Mouse (Mus musculus) heart, postnatal 36 days (tissue): ENCODE results near the gene Peg3. TPM values are rescaled to one million over a fixed set of nuclear protein-coding genes. Genes with fewer than 3 reads are reported as not detected.
A peak's percentile ranks its signal among the peaks of the same experiment; 100 is the strongest.

Experiments used
- DNase-seq, 2 experiments: peaks; one replicate each; pipeline ENCODE4 v3.0.0; 2021 to 2022
- intact Hi-C: fragments of 180-260 bp; cut with DNase I; formaldehyde crosslinking; loops from one replicate; pipeline ENCODE4 v1.15.1; 2025
- total RNA-seq, 2 experiments: library from RNA; stranded (reverse); gene quantifications; 2 replicates each; pipeline ENCODE4 v1.2.3; 2021

Gene Peg3
- total RNA-seq, 2 experiments from 2014 or later: 7.6 to 11.3 TPM

GRCm38 (mm10) chr7:6727351-6728121, 2.7 kb downstream of the Peg3 start:
- intact Hi-C loops: loop anchor here (5.0 kb wide), 3 partner anchors 65 to 365 kb away; partner anchors contain the start of gene Zfp78
- peak; percentile 69 to 71 for DNase-seq

- no peak for DNase-seq
- intact Hi-C loops: no loop called here
These were observed 20.8 kb downstream of the Peg3 start for GRCm38 (mm10) chr7:6709396-6709795.

GRCm38 (mm10) chr7:6708451-6709180, 21.6 kb downstream of the Peg3 start:
- intact Hi-C loops: no loop called here

GRCm38 (mm10) chr7:6707416-6708015, 22.7 kb downstream of the Peg3 start:
- no peak for DNase-seq
- intact Hi-C loops: no loop called here

More at GRCm38 (mm10) chr7:6708451-6709180, 21.6 kb downstream of the Peg3 start:
- no peak for DNase-seq

- intact Hi-C loops: no loop called here
These were observed 31.0 kb downstream of the Peg3 start for GRCm38 (mm10) chr7:6699230-6699629.

GRCm38 (mm10) chr7:6696241-6697045, 33.8 kb downstream of the Peg3 start, which contains the start of gene Zim1:
Gene Zim1, minus strand, starts transcription at chr7:6696450.
- DNase-seq: peak; percentile 68 to 73
- intact Hi-C loops: no loop called here

More at GRCm38 (mm10) chr7:6699230-6699629, 31.0 kb downstream of the Peg3 start:
- DNase-seq: no peak

DNA sequence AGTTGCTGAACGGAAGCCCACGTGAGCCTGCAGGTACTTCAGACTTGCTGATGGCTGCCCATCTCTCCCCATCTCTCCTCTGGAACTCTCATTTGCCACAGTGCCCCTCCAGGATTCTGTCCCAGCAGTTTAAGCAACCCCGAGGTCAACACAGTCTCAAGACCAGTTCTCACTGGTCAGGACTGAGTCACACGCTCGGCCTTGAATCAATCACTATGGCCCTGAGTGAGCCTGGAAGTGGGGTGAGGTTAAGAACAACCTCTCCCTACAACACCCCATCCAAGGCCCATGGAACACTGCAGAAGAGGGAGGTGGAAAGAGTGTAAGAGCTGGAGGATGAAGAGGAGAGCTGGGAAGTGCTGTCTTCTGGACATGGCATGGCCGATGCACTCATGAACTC, 44.7 kb downstream of the Peg3 start:
- no peak for DNase-seq
- intact Hi-C loops: no loop called here

DNA sequence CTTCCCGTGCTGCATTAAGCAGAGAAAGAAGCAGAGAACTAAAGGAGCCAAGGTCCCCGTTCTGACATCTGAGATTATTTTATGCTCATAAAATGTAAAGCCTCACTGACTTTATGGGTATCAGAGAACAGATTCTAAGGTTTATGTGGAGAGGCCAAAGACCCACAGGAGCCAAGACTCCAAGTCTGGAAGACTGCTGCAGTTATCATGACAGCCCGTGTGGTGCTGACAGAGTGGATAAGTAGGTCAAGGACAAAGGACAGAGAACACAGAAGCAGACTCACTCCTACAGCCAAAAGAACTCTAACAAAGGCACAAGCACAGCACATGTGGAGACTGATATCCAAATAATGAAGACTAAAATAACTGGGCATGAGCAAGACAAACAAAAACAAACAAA, 63.5 kb downstream of the Peg3 start:
- DNase-seq: no peak
- intact Hi-C loops: no loop called here

DNA sequence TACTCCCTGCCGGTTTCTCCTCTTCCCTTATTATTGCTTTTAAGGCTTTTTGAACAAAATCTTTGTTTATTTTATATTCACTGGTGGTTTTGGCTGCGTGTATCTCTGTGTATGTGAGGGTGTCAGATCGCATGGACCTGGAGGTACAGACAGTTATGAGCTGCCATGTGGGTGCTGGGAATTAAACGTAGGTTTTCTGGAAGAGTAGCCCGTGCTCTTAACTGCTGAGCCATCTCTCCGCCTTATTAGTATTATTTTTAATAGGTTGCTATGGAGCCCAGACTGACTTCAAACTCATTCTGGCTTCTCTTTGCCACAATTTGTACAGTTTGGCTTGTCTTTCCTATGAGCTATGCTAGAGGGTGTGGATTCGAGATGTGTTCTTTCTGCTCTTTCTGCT, 66.8 kb downstream of the Peg3 start:
- DNase-seq: no peak
- intact Hi-C loops: loop anchor here (5.0 kb wide), 1 partner anchor 64 kb away; no protein-coding TSS in a partner anchor

- intact Hi-C loops: loop anchor here (1.0 to 5.0 kb wide), 4 partner anchors 68 to 623 kb away; no protein-coding TSS in a partner anchor
- DNase-seq: peak in 1 of 2 experiments; percentile 6
These were observed 70.6 kb downstream of the Peg3 start for GRCm38 (mm10) chr7:6659605-6660004.

DNA sequence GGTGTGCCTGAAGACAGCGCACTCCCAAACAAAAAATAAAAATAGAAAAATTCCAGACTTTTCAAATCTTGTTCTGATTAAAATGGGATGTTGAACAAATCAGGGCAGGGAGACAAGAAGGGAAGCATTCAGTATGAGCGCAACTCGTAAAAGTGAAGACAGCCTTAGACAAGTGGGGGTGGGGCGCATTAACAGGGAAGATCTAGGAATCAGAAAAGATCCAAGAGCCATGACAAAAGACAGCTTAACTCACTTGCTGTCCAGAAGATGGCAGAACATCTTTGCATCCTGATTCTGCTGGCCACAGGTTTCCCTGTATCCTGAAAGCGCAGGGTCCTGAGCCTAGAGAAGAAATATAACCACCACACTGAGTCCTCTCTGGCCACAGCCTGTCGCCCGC, 71.6 kb downstream of the Peg3 start:
- intact Hi-C loops: loop anchor here (1.0 to 5.0 kb wide), 3 partner anchors 260 to 624 kb away; no protein-coding TSS in a partner anchor
- no peak for DNase-seq

Other genes with a start within 250 kb of the Peg3 start
- not detected for gene Olfr5, start 243.5 kb downstream of the Peg3 start, total RNA-seq
- not detected for gene Olfr1347, start 230.7 kb downstream of the Peg3 start, total RNA-seq
- gene Olfr1348, start 221.7 kb downstream of the Peg3 start, total RNA-seq: not detected
- gene Olfr1349, start 207.5 kb downstream of the Peg3 start, total RNA-seq: not detected
- gene Olfr1350, start 165.6 kb downstream of the Peg3 start, total RNA-seq: not detected
- gene Zim1, start 34.0 kb downstream of the Peg3 start, total RNA-seq: 1 to 10 TPM; 3.7 to 4.6 TPM
- under 1 TPM; 0.08 to 0.17 TPM for gene Usp29, start 147 bp upstream of the Peg3 start, total RNA-seq